In genomic region chr2:93075738-93076577, GRCm38 (mm10) we compare ENCODE assay signal across 10 mouse cellular contexts. TPM values are rescaled to one million over a fixed set of nuclear protein-coding genes. Genes with fewer than 3 reads are reported as not detected.
A peak's percentile ranks its signal among the peaks of the same experiment; 100 is the strongest.
DNase-seq lines count a peak whose midpoint lies in the region; ATAC-seq and TF ChIP-seq lines count a peak whose summit lies in the region.
"Had no signal": no experiment of that assay in that cellular context is flagged by ENCODE, and none has a peak within 500 bp of the region (broad histone marks: within the 10 kb centered on the region; RNA-seq: fewer than 3 reads in every experiment).

No protein-coding gene starts in this region.

- TF ChIP-seq EP300 in liver, embryonic 14.5 days (IDR thresholded peaks at IDR 0.05; ENCODE audit: low read depth), result no peak

- DNase-seq in midbrain, embryonic 10.5 days (ENCODE audit: low spot score), result peak; percentile 84
- peak; percentile 70 for DNase-seq in cerebellum, adult 9-10 months
- peak; percentile 42 for DNase-seq in kidney, adult 2 months
- peak in 2 of 3 experiments; percentile 28 to 38 for DNase-seq in liver, embryonic 14.5 days (ENCODE audit: low read depth in 3 of 3, low spot score in 3 of 3)
- DNase-seq in thymus, adult 18-20 months, result peak; percentile 33 to 49

- peak; percentile 77 for TF ChIP-seq CTCF in kidney, adult 2 months (conservative IDR thresholded peaks at IDR 0.05; ENCODE audit: insufficient read depth, insufficient read length, low read depth, low read length)
- peak; percentile 94 for TF ChIP-seq CTCF in liver, embryonic 14.5 days (IDR thresholded peaks at IDR 0.05; ENCODE audit: low read depth)

- H3K4me1 ChIP-seq in midbrain, embryonic 10.5 days, result peaks cover 22% of the 10 kb centered on the region
- no peaks in the 10 kb centered on the region for H3K4me1 ChIP-seq in midbrain, embryonic 16.5 days (ENCODE audit: control insufficient read depth, insufficient read depth, low read length)
- H3K4me1 ChIP-seq in kidney, adult 2 months (ENCODE audit: control insufficient read depth, insufficient read depth, low read length), result no peaks in the 10 kb centered on the region
- H3K4me1 ChIP-seq in liver, embryonic 14.5 days (replicated peaks; ENCODE audit: control insufficient read depth in 2 of 2, insufficient read depth in 2 of 2, low read length in 1 of 2), result no peaks in the 10 kb centered on the region
- H3K4me1 ChIP-seq in neural tube, embryonic 15.5 days, result 0 out of 2 replicates have a peak, but pooled peaks cover 5% of the 10 kb centered on the region

- ATAC-seq in midbrain, embryonic 16.5 days, result no peak
- ATAC-seq in frontal cortex, adult (ENCODE audit: low TSS enrichment), result peak; percentile 83
- no peak for ATAC-seq in liver, embryonic 14.5 days (ENCODE audit: insufficient read depth)
- 0 out of 2 replicates have a peak, but pooled peaks have one; percentile 32 for ATAC-seq in neural tube, embryonic 15.5 days (ENCODE audit: low FRiP score)

- no peaks in the 10 kb centered on the region for H3K9me3 ChIP-seq in midbrain, embryonic 10.5 days (replicated peaks)
- no peaks in the 10 kb centered on the region for H3K9me3 ChIP-seq in midbrain, embryonic 16.5 days (replicated peaks; ENCODE audit: control insufficient read depth, low read length, poor library complexity, severe bottlenecking)
- H3K9me3 ChIP-seq in liver, embryonic 14.5 days (ENCODE audit: control insufficient read depth, low read length), result no peaks in the 10 kb centered on the region
- H3K9me3 ChIP-seq in neural tube, embryonic 15.5 days (replicated peaks), result no peaks in the 10 kb centered on the region
- H3K9me3 ChIP-seq: stomach, embryonic 15.5 days had no signal

- H3K4me2 ChIP-seq in midbrain, embryonic 16.5 days (ENCODE audit: low read length), result no peak overlapping the region
- H3K4me2 ChIP-seq in liver, embryonic 14.5 days (ENCODE audit: low read depth), result no peak overlapping the region
- no peak overlapping the region for H3K4me2 ChIP-seq in neural tube, embryonic 15.5 days
- H3K4me2 ChIP-seq: stomach, embryonic 15.5 days had no signal

- no peaks in the 10 kb centered on the region for H3K36me3 ChIP-seq in midbrain, embryonic 10.5 days
- H3K36me3 ChIP-seq in midbrain, embryonic 16.5 days (ENCODE audit: control insufficient read depth, insufficient read depth, low read length), result no peaks in the 10 kb centered on the region
- H3K36me3 ChIP-seq in kidney, adult 2 months (ENCODE audit: control insufficient read depth, insufficient read depth, low read length), result no peaks in the 10 kb centered on the region
- H3K36me3 ChIP-seq in liver, embryonic 14.5 days (replicated peaks; ENCODE audit: control insufficient read depth, insufficient read depth, low read depth), result no peaks in the 10 kb centered on the region
- H3K36me3 ChIP-seq in neural tube, embryonic 15.5 days, result no peaks in the 10 kb centered on the region
- H3K36me3 ChIP-seq: stomach, embryonic 15.5 days had no signal

- no peak overlapping the region for H3K9ac ChIP-seq in midbrain, embryonic 16.5 days (ENCODE audit: low read depth, low read length)
- no peak overlapping the region for H3K9ac ChIP-seq in liver, embryonic 14.5 days (replicated peaks)
- no peak overlapping the region for H3K9ac ChIP-seq in neural tube, embryonic 15.5 days (replicated peaks)
- H3K9ac ChIP-seq: stomach, embryonic 15.5 days had no signal

- H3K4me3 ChIP-seq in midbrain, embryonic 10.5 days, result no peak overlapping the region
- no peak overlapping the region for H3K4me3 ChIP-seq in midbrain, embryonic 16.5 days (ENCODE audit: low read depth, low read length)
- no peak overlapping the region for H3K4me3 ChIP-seq in kidney, adult 2 months (ENCODE audit: insufficient read depth, low read depth, low read length)
- H3K4me3 ChIP-seq in liver, embryonic 14.5 days (ENCODE audit: insufficient read depth in 1 of 2, low read depth in 2 of 2, low read length in 2 of 2), result no peak overlapping the region
- no peak overlapping the region for H3K4me3 ChIP-seq in neural tube, embryonic 15.5 days (replicated peaks)
- H3K4me3 ChIP-seq: erythroblast, embryonic 14.5 days; stomach, embryonic 15.5 days had no signal

- H3K27ac ChIP-seq in midbrain, embryonic 10.5 days (replicated peaks), result peak overlapping the region; percentile 65
- no peak overlapping the region for H3K27ac ChIP-seq in midbrain, embryonic 16.5 days (ENCODE audit: low read length)
- H3K27ac ChIP-seq in kidney, adult 2 months (ENCODE audit: insufficient read depth, low read depth, low read length), result no peak overlapping the region
- H3K27ac ChIP-seq in liver, embryonic 14.5 days, result no peak overlapping the region
- H3K27ac ChIP-seq in neural tube, embryonic 15.5 days (replicated peaks), result no peak overlapping the region
- H3K27ac ChIP-seq: stomach, embryonic 15.5 days had no signal

- 0 out of 2 replicates have a peak, but pooled peaks cover 5% of the 10 kb centered on the region for H3K27me3 ChIP-seq in midbrain, embryonic 10.5 days (ENCODE audit: low read depth, poor library complexity, severe bottlenecking)
- no peaks in the 10 kb centered on the region for H3K27me3 ChIP-seq in midbrain, embryonic 16.5 days (ENCODE audit: control insufficient read depth, insufficient read depth, low read depth, low read length)
- no peaks in the 10 kb centered on the region for H3K27me3 ChIP-seq in kidney, adult 2 months (replicated peaks; ENCODE audit: control insufficient read depth, insufficient read depth, low read length)
- H3K27me3 ChIP-seq in liver, embryonic 14.5 days (ENCODE audit: control insufficient read depth, insufficient read depth, low read length), result no peaks in the 10 kb centered on the region
- no peaks in the 10 kb centered on the region for H3K27me3 ChIP-seq in neural tube, embryonic 15.5 days (replicated peaks)

- 44% methylated on average over 15 of the region's 15 CpGs for WGBS in midbrain, embryonic 10.5 days
- WGBS in midbrain, embryonic 16.5 days, result 42% methylated on average over 15 of the region's 15 CpGs
- WGBS in kidney, adult 2 months, result 46% methylated on average over 15 of the region's 15 CpGs
- 34% methylated on average over 15 of the region's 15 CpGs for WGBS in liver, embryonic 14.5 days (ENCODE audit: insufficient replicate concordance)
- 45% methylated on average over 15 of the region's 15 CpGs for WGBS in neural tube, embryonic 15.5 days

- TF ChIP-seq POLR2A in kidney, adult 2 months (IDR thresholded peaks at IDR 0.05; ENCODE audit: low read depth, low read length), result no peak

RNA-seq across cellular contexts. Expression of gene Prdm11, which starts 30.0 kb away (rescaled TPM):
- 1.5 and 1.7 TPM in 2 replicates for polyA plus RNA-seq in midbrain, embryonic 10.5 days (2016; fragmentation: Nextera tagmentation; extraction: Ambion mirVana)
- polyA plus RNA-seq in midbrain, embryonic 16.5 days (2015; fragmentation: Nextera tagmentation; extraction: Ambion mirVana), result 2.1 and 2.6 TPM in 2 replicates
- 3.6 and 4.4 TPM in 2 replicates for polyA plus RNA-seq in kidney, adult 2 months (2012; rRNA removed)
- polyA plus RNA-seq in liver, embryonic 14.5 days (2012; rRNA removed), result 3.7 and 3.8 TPM in 2 replicates
- 1.4 and 1.8 TPM in 2 replicates for polyA plus RNA-seq in liver, embryonic 14.5 days (2014; fragmentation: Nextera tagmentation; extraction: Ambion mirVana)
- 3.2 and 3.9 TPM in 2 replicates for polyA plus RNA-seq in neural tube, embryonic 15.5 days (2015; fragmentation: Nextera tagmentation; extraction: Ambion mirVana)

Comparison
In these comparisons a context has a peak if more than half of its experiments do, and no peak if none do; other contexts are left out.
1. DNase-seq: peak in every context shown above with its lines; median percentile 84 in midbrain, embryonic 10.5 days; 70 in cerebellum, adult 9-10 months; 42 in kidney, adult 2 months; 41 in thymus, adult 18-20 months; 33 in liver, embryonic 14.5 days.
2. ATAC-seq: peak in frontal cortex, adult (single experiment) and neural tube, embryonic 15.5 days (single experiment); none in midbrain, embryonic 16.5 days (single experiment) and liver, embryonic 14.5 days (single experiment).